Mouse (Mus musculus): Measurements from ENCODE around the gene Eif1. TPM values are rescaled to one million over a fixed set of nuclear protein-coding genes. Genes with fewer than 3 reads are reported as not detected.

Eif1 gene
- 1,675 and 1,681 TPM in 2 replicates for polyA plus RNA-seq (2016; fragmentation: Nextera tagmentation; extraction: Ambion mirVana)

GRCm38 (mm10) chr11:100319492-100320171 lies at the start of gene Eif1:
TSS of gene Eif1 (plus strand) at chr11:100319885.
- WGBS, result under 1% methylated on average over 58 of the region's 58 CpGs
- no peaks in the 10 kb centered on the region for H3K27me3 ChIP-seq (replicated peaks; ENCODE audit: low read depth, poor library complexity, severe bottlenecking)
- H3K4me1 ChIP-seq, result peaks cover 3% of the 10 kb centered on the region
- peak within 1 kb of the TSS; percentile 99 for H3K27ac ChIP-seq (replicated peaks)
- peak within 1 kb of the TSS; percentile 92 for H3K4me3 ChIP-seq
- DNase-seq (ENCODE audit: low spot score), result peak; percentile 100
- H3K36me3 ChIP-seq (replicated peaks), result peaks cover 24% of the 10 kb centered on the region
- no peaks in the 10 kb centered on the region for H3K9me3 ChIP-seq

GRCm38 (mm10) chr11:100271878-100272277 lies 47.8 kb upstream of the Eif1 start:
- WGBS, result 79% methylated on average over 1 of the region's 1 CpGs
- Histone ChIP-seq H3K9me3 (no peaks in the 10 kb centered on the region), H3K36me3 (replicated peaks) (no peaks in the 10 kb centered on the region), H3K27ac (replicated peaks) (no peak overlapping the region), H3K27me3 (replicated peaks; ENCODE audit: low read depth, poor library complexity, severe bottlenecking) (peaks cover 3% of the 10 kb centered on the region; the same call in 1 of the 2 replicates), H3K4me3 (no peak overlapping the region), H3K4me1 (no peaks in the 10 kb centered on the region; the same call in 1 of the 2 replicates)
- DNase-seq (ENCODE audit: low spot score), result no peak

GRCm38 (mm10) chr11:100274719-100275118 lies 45.0 kb upstream of the Eif1 start:
- DNase-seq (ENCODE audit: low spot score), result no peak
- Histone ChIP-seq H3K4me1 (no peaks in the 10 kb centered on the region; the same call in 1 of the 2 replicates), H3K36me3 (replicated peaks) (no peaks in the 10 kb centered on the region), H3K27ac (replicated peaks) (no peak overlapping the region), H3K4me3 (no peak overlapping the region), H3K27me3 (replicated peaks; ENCODE audit: low read depth, poor library complexity, severe bottlenecking) (0 out of 2 replicates have a peak, but pooled peaks cover 3% of the 10 kb centered on the region), H3K9me3 (no peaks in the 10 kb centered on the region)
- WGBS, result 70% methylated on average over 7 of the region's 7 CpGs

GRCm38 (mm10) chr11:100275466-100275865 lies 44.2 kb upstream of the Eif1 start:
- Histone ChIP-seq H3K9me3 (no peaks in the 10 kb centered on the region), H3K27me3 (replicated peaks; ENCODE audit: low read depth, poor library complexity, severe bottlenecking) (0 out of 2 replicates have a peak, but pooled peaks cover 3% of the 10 kb centered on the region), H3K36me3 (replicated peaks) (no peaks in the 10 kb centered on the region), H3K27ac (replicated peaks) (no peak overlapping the region), H3K4me1 (no peaks in the 10 kb centered on the region), H3K4me3 (no peak overlapping the region)
- WGBS, result 42% methylated on average over 5 of the region's 5 CpGs
- no peak for DNase-seq (ENCODE audit: low spot score)

- Histone ChIP-seq H3K27ac (replicated peaks) (no peak overlapping the region), H3K4me1 (peaks cover 8% of the 10 kb centered on the region; the same call in 1 of the 2 replicates), H3K27me3 (replicated peaks; ENCODE audit: low read depth, poor library complexity, severe bottlenecking) (no peaks in the 10 kb centered on the region), H3K36me3 (replicated peaks) (no peaks in the 10 kb centered on the region), H3K4me3 (no peak overlapping the region), H3K9me3 (no peaks in the 10 kb centered on the region)
- WGBS, result 76% methylated on average over 15 of the region's 15 CpGs
- DNase-seq (ENCODE audit: low spot score), result no peak
Measured at GRCm38 (mm10) chr11:100277726-100278480, 41.8 kb upstream of the Eif1 start.

- Histone ChIP-seq H3K4me1 (peaks cover 11% of the 10 kb centered on the region; the same call in 1 of the 2 replicates), H3K4me3 (no peak overlapping the region)
- 73% methylated on average over 5 of the region's 5 CpGs for WGBS
Measured at GRCm38 (mm10) chr11:100278759-100279158, 40.9 kb upstream of the Eif1 start.

GRCm38 (mm10) chr11:100281596-100282544 lies 37.8 kb upstream of the Eif1 start:
- Histone ChIP-seq H3K9me3 (no peaks in the 10 kb centered on the region), H3K36me3 (replicated peaks) (no peaks in the 10 kb centered on the region), H3K27ac (replicated peaks) (peak overlapping the region; percentile 24; the same call in 1 of the 2 replicates), H3K4me3 (no peak overlapping the region), H3K4me1 (peaks cover 14% of the 10 kb centered on the region; the same call in 1 of the 2 replicates), H3K27me3 (replicated peaks; ENCODE audit: low read depth, poor library complexity, severe bottlenecking) (no peaks in the 10 kb centered on the region)
- WGBS, result 23% methylated on average over 11 of the region's 11 CpGs
- peak; percentile 87 for DNase-seq (ENCODE audit: low spot score)

More at GRCm38 (mm10) chr11:100278759-100279158, 40.9 kb upstream of the Eif1 start:
- H3K27me3 ChIP-seq (replicated peaks; ENCODE audit: low read depth, poor library complexity, severe bottlenecking), result no peaks in the 10 kb centered on the region
- no peak for DNase-seq (ENCODE audit: low spot score)
- no peaks in the 10 kb centered on the region for H3K36me3 ChIP-seq (replicated peaks)
- no peak overlapping the region for H3K27ac ChIP-seq (replicated peaks)
- H3K9me3 ChIP-seq, result no peaks in the 10 kb centered on the region

GRCm38 (mm10) chr11:100282549-100282948 lies 37.1 kb upstream of the Eif1 start:
- DNase-seq (ENCODE audit: low spot score), result peak; percentile 83
- no peaks in the 10 kb centered on the region for H3K36me3 ChIP-seq (replicated peaks)
- peaks cover 17% of the 10 kb centered on the region; the same call in 1 of the 2 replicates for H3K4me1 ChIP-seq
- 22% methylated on average over 10 of the region's 10 CpGs for WGBS
- H3K9me3 ChIP-seq, result no peaks in the 10 kb centered on the region
- H3K27ac ChIP-seq (replicated peaks), result peak overlapping the region; percentile 24; the same call in 1 of the 2 replicates
- H3K4me3 ChIP-seq, result no peak overlapping the region
- no peaks in the 10 kb centered on the region for H3K27me3 ChIP-seq (replicated peaks; ENCODE audit: low read depth, poor library complexity, severe bottlenecking)

GRCm38 (mm10) chr11:100284988-100285387 lies 34.7 kb upstream of the Eif1 start:
- WGBS, result 80% methylated on average over 4 of the region's 4 CpGs
- peaks cover 24% of the 10 kb centered on the region for H3K4me1 ChIP-seq
- H3K36me3 ChIP-seq (replicated peaks), result no peaks in the 10 kb centered on the region
- H3K27me3 ChIP-seq (replicated peaks; ENCODE audit: low read depth, poor library complexity, severe bottlenecking), result no peaks in the 10 kb centered on the region; the same call in 1 of the 2 replicates
- DNase-seq (ENCODE audit: low spot score), result no peak
- no peaks in the 10 kb centered on the region for H3K9me3 ChIP-seq
- H3K4me3 ChIP-seq, result no peak overlapping the region
- no peak overlapping the region; the same call in 1 of the 2 replicates for H3K27ac ChIP-seq (replicated peaks)

GRCm38 (mm10) chr11:100287024-100287423 lies 32.7 kb upstream of the Eif1 start:
- H3K36me3 ChIP-seq (replicated peaks), result no peaks in the 10 kb centered on the region
- peak overlapping the region; percentile 52 for H3K27ac ChIP-seq (replicated peaks)
- DNase-seq (ENCODE audit: low spot score), result peak; percentile 22
- H3K9me3 ChIP-seq, result no peaks in the 10 kb centered on the region
- no peak overlapping the region for H3K4me3 ChIP-seq
- 39% methylated on average over 10 of the region's 10 CpGs for WGBS
- H3K4me1 ChIP-seq, result peaks cover 36% of the 10 kb centered on the region
- no peaks in the 10 kb centered on the region; the same call in 1 of the 2 replicates for H3K27me3 ChIP-seq (replicated peaks; ENCODE audit: low read depth, poor library complexity, severe bottlenecking)

GRCm38 (mm10) chr11:100288942-100289341 lies 30.7 kb upstream of the Eif1 start:
- 83% methylated on average over 6 of the region's 6 CpGs for WGBS
- no peak for DNase-seq (ENCODE audit: low spot score)
- Histone ChIP-seq H3K27ac (replicated peaks) (no peak overlapping the region; the same call in 1 of the 2 replicates), H3K27me3 (replicated peaks; ENCODE audit: low read depth, poor library complexity, severe bottlenecking) (no peaks in the 10 kb centered on the region; the same call in 1 of the 2 replicates), H3K4me3 (no peak overlapping the region), H3K4me1 (peaks cover 26% of the 10 kb centered on the region), H3K36me3 (replicated peaks) (no peaks in the 10 kb centered on the region), H3K9me3 (no peaks in the 10 kb centered on the region)

Data from embryonic facial prominence, embryonic 10.5 days (tissue).